Mouse (Mus musculus) adrenal gland, postnatal 25 days (tissue): ENCODE data around the gene Perm1. TPM values are rescaled to one million over a fixed set of nuclear protein-coding genes. Genes with fewer than 3 reads are reported as not detected.

Experiments used
- DNase-seq: peaks from one replicate; pipeline ENCODE4 v3.0.0; 2021; ENCODE audit warnings: mixed read lengths
- microRNA-seq, 2 experiments: library from miRNA; unstranded; fragments of <30 nt; microRNA quantifications; one replicate each; pipeline ENCODE4 v1.2.0; 2021
- total RNA-seq: library from RNA; stranded (reverse); gene quantifications from 2 replicates; pipeline ENCODE4 v1.2.3, GENCODE M21; 2021

The Perm1 gene
- total RNA-seq, 1 experiment from 2014 or later: 3.3 TPM

GRCm38 (mm10) chr4:156249567-156249966 lies 33.9 kb downstream of the Perm1 start:
- no peak for DNase-seq

GRCm38 (mm10) chr4:156251081-156251480 lies 35.4 kb downstream of the Perm1 start:
- DNase-seq: no peak

GRCm38 (mm10) chr4:156252140-156252539 lies 36.5 kb downstream of the Perm1 start:
- DNase-seq: no peak

GRCm38 (mm10) chr4:156252619-156253018 lies 37.0 kb downstream of the Perm1 start:
- no peak for DNase-seq

- DNase-seq: no peak
These were observed 37.4 kb downstream of the Perm1 start for GRCm38 (mm10) chr4:156253043-156253442.

DNA sequence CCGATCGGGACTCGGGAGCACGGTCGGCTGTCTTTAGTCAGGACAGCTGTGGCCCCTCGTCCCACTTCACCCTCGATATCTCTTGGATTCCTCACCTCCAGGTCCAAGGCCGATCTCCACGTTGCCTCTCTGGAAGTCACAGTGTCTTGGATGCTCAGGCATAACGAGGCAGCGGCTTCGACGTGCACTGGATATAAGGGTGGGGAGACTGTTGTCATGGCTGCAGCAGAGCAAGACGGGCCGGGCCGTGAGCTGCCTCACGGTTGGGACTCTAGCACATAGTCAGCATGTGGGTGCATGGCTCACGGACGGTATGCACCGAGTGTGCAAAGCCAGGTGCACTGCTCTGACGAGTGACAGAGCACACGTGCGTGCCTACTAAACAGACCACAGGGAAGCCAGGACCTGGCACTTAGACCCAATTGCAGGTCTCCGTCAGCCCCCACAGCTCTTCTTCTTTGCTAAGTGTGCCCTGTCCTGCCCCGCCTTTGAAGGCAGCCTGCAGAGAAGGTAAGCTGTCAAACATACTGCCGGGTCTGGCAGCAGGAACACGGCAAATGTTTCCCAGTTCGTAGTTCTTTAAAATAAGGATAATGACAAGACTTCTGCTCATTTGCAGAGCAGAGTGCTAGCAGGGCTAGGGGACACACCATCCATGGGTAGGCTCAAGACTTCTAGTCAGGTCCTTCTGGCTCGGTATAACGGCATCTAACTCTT lies 38.9 kb downstream of the Perm1 start:
- no peak for DNase-seq

DNA sequence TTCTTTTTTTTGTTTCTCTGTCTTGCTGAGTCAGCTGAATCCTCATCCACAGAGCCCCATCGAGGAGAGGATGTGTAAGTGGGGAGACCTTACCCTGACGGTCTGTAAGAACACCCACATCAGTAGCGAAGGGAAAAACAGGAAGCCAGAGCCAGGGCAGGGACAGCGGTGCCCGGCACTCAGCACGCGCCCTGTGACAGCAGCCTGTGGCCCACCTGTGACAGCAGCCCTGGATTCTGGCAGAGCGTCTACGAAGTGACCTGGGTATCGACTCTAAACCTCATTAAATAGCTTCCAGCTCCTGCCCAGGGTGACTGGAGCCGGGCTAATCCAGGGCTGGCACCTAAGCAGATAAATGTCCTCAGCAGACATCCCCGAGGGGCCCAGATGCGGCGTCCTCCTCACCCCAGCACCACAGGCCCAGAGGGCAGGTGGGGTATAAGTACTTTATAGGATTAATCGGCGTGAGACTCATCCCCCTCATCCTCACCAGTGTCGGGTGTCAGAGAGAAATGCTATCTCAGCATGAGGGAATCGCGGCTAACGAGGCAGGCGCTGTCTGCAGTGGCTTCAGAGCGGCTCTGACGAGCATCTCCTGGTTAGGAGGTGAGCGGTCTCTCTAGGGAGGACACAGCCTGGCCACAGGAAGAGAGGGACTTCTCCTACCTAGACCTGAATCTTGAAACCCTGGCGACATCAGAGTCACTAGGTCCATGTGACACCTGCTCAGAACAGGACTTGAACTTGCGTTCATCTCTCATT lies 39.6 kb downstream of the Perm1 start, which contains the start of gene Samd11:
Samd11 (minus strand) TSS at position 580 of the 762 bp plus-strand sequence.
- DNase-seq: no peak

Small RNAs within 50 kb of the gene (microRNA-seq; reads per million reads assigned to microRNA genes)
- gene Mir7658: 1.7 to 5.3 reads per million in 2 experiments

Other genes with a start within 250 kb of the Perm1 start
- gene B3galt6, start 223.2 kb upstream of the Perm1 start, total RNA-seq: 6.6 and 9.7 TPM in 2 replicates
- gene Sdf4, start 223.0 kb upstream of the Perm1 start, total RNA-seq: 248 and 275 TPM in 2 replicates
- 1.5 TPM in 1 of 2 replicates, not detected in the other for gene Tnfrsf4, start 202.0 kb upstream of the Perm1 start, total RNA-seq
- gene Tnfrsf18, start 189.7 kb upstream of the Perm1 start, total RNA-seq: not detected in 2 replicates
- gene Ttll10, start 156.5 kb upstream of the Perm1 start, total RNA-seq: 0.61 TPM in 1 of 2 replicates, not detected in the other
- gene 9430015G10Rik, start 105.9 kb upstream of the Perm1 start, total RNA-seq: 13.5 and 16.7 TPM in 2 replicates
- 0.18 TPM in 1 of 2 replicates, not detected in the other for gene Rnf223, start 85.4 kb upstream of the Perm1 start, total RNA-seq
- gene Agrn, start 18.4 kb upstream of the Perm1 start, total RNA-seq: 33.7 and 46.7 TPM in 2 replicates
- gene Isg15, start 15.1 kb upstream of the Perm1 start, total RNA-seq: 1.8 and 7.2 TPM in 2 replicates
- gene AW011738, start 12.6 kb upstream of the Perm1 start, total RNA-seq: 3.5 and 3.7 TPM in 2 replicates
- 24.1 and 29.6 TPM in 2 replicates for gene Plekhn1, start 19.0 kb downstream of the Perm1 start, total RNA-seq
- gene Noc2l, start 20.1 kb downstream of the Perm1 start, total RNA-seq: 45.4 and 52.4 TPM in 2 replicates
- gene Samd11, start 39.8 kb downstream of the Perm1 start, total RNA-seq: 1.2 and 1.7 TPM in 2 replicates
- not detected in 2 replicates for gene Vmn2r-ps159, start 115.2 kb downstream of the Perm1 start, total RNA-seq